Mouse (Mus musculus) ES-CJ7 (cell line): ENCODE results near the gene Ppm1b.

ENCODE experiments used
- DNase-seq: peaks from one replicate; pipeline ENCODE4 v3.0.0; 2011; ENCODE audit warnings: low read depth, low spot score

Gene Ppm1b

DNA sequence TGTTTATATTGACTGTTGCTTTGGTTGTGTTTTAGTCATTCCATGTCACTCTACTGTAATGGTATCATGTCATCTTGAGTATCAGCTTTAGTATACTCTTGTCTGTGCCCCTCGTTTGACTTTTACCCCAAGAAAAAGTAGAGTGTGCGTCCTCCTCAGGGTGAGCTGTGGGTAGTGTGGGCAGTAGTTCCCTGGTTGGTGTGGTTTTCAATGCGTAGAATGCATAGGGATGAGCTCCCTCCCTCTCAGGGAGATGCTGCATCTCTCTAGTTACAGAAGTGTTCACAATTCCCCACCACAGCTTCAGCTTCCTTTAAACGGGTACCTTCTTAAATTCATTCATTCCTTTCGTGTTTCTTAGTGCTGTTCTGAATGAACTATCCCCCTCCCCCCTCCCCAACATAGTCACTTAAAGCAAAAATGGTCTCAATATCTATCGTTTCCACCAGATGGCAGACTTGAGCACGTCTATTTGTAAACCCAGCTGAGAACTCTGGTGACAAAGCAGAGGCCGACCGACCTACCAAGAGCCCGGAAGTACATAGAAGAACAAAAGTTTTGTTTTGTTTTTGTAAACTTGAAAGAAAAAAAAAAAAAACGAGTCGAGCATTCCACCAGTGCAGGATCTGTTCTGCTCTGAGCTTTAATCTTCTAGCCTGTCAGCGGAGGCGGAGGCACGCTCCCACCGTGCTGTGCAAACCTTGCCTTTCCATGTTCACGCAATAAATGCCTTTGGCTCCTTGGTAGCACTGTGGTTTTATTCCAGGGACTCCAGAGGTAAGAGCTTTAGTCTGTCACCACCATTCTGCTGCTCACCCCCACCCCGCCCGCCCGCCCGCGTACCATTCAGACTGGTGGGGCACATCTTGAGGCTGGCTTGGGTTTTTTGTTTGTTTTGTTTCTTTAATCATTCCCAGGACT lies 67.0 kb downstream of the Ppm1b start:
- DNase-seq = peak; percentile 90

DNA sequence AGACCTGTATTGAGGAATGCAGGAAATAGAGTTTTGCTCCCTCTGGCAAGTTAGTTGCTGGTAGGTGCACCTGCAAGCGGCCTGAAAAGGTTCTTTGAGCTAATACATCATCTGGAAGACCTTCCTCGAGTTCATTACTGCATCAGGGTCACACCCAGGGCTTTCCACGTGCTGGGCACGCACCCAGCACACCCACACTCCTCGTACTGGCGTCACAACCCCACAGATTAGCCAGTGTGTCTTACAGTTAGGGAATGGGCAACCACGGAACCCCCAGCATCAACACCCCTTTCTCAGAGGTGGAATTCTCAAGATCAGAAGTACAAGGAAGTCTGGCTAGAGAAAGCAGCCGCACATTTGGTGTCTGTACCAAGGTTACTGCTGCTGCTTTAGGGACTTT lies 67.7 kb downstream of the Ppm1b start:
- no peak for DNase-seq

DNA sequence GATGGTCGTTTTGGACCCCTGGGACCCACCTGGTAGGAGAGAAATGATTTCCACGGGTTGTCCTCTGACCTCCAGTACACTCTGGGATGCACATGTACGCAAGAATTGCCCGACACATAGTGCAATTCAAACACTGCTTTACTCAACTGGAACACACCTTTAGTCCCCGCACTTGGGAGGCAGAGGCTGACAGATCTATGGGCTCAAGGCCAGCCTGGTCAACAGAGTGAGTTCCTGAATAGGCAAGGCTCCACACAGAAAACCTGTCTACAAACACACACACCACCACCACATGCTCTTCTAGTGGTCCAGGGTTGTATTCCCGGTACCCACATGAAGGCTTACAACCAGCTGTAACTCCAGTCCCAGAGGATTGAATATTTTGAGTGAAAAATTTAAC lies 68.6 kb downstream of the Ppm1b start:
- DNase-seq = no peak

DNA sequence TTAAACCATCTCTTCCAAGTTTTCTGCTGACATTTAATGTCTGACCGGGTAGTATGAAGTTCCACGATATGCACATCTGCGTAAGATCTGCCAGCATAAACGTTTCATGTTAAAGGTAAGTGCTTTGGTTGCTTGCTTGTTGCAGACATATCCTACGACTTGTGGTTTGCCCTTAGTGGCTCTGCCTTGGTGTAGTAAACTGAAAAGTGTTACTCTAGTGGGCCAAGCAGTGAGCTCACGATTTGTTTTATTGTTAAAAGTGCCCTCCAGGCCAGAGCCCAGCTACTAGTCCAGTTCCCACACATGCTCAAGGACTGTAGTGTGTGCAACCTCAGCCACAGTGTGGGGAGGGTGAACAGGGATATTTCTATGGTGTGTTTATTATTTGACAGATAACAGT lies 69.9 kb downstream of the Ppm1b start:
- DNase-seq = no peak

DNA sequence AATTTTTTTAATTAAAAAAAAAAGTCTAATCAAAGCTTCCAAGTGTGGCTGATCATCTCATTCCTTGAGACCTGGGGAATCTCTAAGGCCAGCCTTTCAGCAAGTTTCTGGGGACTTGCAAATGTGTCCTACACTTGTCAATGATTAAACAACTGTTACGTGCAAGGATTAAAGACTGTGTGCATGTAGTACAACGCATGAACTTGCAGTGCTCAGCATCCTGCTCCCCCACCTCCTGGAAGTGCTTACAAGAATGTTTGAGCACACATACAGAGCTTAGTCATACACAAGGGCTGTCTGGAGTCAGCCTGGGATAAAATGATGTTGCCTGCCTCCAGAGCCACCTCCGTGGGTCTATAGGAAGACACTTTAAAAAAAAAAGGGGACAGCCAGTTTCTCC lies 70.7 kb downstream of the Ppm1b start:
- no peak for DNase-seq

DNA sequence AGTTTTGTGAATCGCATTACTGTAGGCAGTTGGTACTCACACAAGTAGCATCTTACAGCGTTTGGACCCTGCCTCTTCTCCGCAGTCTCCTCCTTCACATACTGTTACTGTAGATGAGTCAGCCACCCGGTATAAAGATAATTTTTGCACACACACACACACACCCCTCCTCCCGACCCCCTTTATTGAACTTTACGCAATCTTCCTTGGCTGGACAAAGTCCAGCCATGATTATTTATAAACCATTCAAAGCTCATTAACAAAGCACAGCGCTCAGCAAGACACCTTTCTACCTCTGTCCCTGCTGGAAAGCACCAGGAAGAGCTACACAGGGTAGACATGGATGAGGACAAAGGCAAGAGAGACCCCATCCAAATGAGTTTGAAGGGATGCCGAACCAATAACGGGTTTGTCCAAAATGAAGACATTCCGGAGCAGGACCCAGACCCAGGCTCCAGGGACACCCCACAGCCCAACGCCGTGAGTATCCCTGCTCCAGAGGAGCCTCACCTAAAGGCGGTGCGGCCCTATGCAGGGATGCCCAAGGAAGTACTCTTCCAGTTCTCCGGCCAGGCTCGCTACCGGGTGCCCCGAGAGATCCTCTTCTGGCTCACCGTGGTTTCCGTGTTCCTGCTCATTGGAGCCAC lies 71.7 kb downstream of the Ppm1b start, which contains the start of gene Slc3a1:
Slc3a1 (plus strand) TSS at position 284 of the 647 bp plus-strand sequence.
- no peak for DNase-seq

DNA sequence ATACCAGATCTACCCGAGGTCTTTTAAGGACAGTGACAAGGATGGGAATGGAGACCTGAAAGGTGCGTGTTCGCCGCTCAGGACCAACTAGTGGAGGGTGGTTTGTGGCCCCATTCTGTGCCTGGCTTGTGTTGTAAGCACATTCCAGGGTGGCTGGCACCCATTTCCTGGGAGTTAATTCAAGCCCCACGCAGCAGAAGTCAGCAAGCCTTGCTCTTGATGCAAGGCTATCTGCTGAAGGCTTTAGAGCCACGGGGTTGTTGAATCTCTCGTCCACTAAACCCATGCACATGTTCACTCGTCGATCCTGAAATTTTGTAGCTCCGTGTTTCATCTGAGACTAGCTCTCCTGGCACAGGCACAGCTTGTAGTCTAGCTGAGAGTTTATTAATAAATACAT lies 72.3 kb downstream of the Ppm1b start:
- DNase-seq = no peak

DNA sequence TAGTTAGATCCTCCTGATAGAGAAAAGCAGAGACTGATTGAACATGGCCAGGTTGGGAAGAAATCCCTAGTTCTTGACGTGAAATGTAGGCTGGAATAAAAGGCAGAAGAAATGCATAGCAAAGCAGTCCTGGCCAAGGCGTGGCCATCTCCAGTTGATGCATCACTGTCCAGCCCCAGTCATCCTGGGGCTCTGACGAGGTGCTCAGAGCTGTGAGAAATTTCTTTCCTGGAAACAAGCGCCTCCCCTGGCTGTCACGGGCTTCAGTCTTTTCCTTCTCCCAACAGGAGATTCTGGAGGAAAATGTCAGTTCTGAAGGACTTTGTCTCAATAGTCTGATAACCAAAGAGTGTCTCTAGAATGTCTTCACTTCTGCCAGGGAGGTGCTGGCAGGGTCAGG lies 74.1 kb downstream of the Ppm1b start:
- DNase-seq = no peak

DNA sequence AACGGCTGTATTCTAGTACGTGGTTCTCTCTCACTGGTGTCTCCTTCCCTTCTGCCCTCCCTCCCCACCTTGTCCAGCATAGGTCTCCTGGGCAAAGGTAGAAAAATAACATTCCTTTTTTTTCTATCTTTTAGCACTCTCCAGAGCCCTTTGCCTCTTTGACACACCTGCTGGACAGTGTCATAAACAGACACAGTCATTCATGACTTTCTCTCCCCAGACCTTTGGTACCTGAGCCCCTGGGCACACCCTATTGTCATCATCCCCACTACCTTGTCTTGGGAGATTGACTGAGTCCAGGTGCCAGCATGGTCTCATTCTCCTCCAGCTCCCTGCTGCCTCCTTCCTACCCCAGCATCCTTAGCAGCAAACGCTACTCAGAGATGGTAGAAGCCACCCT lies 76.5 kb downstream of the Ppm1b start:
- DNase-seq = no peak

DNA sequence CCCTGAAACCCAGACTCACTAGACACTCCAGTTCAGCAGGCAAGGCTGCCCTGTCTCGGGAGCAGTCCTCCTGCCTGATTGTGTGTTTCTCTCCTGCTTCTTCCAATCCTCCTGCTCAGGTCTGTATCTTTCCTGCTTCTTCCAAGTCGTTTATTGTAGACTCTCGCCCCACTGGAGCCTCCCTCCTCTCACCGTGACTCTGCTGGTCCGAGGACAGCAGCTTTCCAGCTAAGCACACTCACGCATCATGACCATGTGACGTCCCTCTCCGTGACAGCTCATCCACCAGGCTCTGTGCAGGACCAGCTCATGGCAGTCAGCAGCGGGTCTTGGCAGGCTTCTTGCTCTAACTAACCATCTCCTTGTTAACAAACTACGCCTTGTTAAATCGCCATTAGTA lies 77.5 kb downstream of the Ppm1b start:
- DNase-seq = no peak

DNA sequence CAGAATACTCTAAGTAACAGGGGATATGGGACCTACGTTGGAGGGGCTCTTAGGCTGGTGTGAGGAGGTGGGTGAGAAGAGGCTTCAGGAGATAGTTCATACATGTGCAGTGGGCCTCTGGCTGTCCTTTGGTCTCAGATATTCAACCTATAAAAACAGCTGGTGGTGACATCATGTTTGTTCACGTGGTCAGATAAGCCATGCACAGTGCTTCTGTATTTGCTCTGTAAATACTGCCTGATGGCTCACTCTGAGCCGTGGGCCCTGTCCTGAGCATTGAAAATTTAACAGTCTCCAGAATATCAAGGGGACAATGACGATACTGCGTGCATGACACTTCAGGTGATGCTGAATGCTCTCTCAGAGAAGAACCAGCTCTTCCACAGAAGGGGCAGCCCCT lies 81.3 kb downstream of the Ppm1b start:
- DNase-seq = no peak

DNA sequence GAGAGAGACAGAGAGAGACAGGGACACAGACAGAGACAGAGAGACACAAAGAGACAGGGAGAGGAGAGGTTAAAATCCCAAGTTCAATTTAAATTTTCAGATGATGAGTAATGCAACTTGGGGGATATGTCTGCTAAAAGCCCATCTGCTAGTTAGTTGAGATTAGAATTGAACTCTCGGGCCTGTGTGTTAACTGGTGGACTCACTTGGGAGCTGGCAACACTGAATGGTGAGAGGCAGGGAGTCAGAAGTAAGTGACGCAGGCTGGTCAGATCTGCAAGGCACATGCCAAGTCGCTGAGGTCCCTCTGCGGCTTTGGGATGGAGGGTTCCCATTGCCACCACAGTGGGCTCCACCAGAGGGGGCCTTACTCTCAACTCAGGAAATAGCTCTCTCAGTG lies 81.8 kb downstream of the Ppm1b start:
- no peak for DNase-seq

DNA sequence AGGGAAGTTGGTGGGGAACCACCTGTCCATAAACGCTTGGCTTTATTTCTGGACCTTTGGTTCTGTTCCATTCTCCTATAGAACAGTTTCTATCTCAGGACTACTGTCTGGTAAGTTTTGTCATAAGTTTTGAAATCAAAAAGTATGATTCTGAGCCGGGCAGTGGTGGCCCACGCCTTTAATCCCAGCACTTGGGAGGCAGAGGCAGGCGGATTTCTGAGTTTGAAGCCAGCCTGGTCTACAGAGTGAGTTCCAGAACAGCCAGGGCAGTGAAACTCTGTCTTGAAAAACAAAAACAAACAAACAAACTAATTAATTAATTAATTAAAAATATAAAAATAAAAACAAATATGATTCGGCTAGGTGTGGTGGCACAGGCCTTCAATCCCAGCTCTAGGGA lies 82.2 kb downstream of the Ppm1b start:
- DNase-seq = no peak

DNA sequence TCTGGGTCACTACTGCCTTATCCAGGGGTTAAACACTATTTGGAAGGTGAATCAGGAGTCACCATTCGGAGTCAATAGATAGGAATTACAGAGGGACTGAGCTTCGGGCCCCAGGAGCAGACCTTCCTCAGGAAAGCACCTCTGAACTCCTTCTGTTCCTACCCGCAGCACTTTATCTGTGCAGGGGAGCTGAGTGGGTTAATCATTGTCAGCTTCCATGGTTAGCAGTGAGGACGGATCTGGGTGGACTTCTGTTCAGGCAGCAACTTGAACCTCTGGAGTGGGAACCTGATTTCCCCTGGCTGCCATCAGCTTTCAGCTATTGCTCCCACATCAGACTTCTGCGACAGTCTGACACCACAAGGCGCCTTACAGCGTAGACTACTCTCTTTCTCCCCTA lies 84.4 kb downstream of the Ppm1b start:
- no peak for DNase-seq

DNA sequence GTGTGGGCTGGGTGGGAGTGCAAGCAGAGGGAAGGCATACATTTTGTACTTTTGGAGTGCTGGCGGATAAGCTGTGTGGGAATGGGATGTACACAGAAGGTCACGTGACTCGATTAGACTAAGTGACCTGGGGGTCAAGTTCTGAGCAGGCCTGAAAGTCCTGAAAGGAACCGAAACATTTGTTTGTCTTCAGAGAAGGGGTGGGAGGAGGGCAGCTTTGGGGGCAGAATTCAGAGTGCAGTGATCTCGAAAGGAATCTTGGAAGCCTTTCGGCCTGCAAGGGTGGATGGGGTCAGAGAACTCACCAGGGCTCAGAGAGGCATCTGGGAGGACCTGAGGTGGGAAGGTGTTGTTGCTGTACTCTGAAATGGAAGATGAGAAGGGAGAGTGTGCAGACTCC lies 85.9 kb downstream of the Ppm1b start:
- no peak for DNase-seq

DNA sequence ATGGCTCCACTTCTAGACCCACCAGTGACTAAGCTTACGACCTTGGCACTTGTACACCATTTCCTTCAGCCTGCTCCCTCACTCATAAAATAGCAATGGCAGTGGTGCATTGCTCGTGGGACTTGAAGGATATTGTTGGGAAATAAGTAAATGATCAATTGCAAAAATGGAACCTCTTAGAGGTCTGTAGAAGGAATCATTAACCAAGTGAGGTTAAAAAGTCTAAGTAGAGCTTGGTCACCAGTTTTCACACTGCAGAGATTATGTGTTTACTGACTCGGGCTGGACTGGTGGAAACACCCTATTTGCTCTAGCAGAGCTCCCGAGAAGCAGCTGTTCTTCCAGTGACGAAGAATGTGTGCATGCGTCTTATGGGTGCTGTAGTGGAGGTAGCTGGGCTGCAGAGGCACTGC lies 86.9 kb downstream of the Ppm1b start:
- no peak for DNase-seq

DNA sequence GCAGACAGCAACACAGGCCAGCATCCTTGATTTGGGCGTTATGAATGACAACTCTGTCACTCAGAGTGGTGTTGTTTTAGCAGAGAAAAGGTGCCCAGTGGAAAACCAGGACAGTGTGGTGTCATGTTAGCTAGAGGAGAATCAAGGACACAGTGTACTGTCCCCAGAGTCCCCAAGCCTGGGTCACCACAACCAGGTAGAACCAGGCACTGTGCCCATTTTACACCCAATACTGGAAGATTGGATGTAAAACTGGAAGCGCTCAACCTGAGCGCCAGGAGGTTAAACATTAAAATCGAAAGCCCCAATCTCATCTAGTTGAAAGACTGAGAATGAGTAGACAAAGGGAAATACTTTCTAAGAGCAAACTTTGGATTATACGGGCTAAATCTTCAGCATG lies 87.9 kb downstream of the Ppm1b start:
- DNase-seq = no peak

DNA sequence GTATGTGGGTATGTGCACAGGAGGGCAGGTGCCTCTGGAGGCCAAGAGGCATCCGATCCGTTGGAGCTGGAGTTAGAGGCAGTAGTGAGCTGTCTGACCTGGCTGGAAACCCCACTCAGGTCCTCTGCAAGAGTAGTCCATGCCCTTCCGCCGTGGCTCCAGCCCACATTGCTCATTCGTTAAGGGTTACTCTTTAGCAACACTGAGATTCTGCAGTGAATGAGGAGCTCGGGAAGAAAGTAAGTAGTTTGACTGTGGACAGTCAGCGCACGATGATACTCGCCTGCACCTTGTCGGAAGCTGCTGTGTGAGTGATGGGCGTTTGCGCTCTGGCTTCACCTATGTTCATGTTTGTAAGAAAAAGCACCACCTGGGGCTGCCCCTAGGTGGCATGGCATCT lies 88.6 kb downstream of the Ppm1b start:
- DNase-seq = peak; percentile 49

DNA sequence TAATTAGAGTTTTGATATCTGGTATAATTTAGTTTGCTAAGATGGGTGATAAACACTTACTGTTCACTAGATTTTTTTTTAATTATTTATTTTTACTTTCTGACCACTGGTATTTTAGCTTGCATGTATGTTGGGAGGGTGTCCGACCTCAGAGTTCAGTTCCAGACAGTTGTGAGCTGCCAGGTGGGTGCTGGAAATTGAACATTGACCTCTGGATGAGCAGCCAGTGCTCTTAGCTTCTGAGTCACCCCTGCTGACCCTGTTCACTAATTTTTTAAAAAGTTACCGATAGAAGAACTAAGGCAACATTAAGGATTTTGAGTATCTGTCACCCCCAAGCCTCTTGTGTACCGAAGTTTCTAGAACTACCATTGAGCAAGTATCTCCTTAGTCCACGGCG lies 91.8 kb downstream of the Ppm1b start:
- no peak for DNase-seq

DNA sequence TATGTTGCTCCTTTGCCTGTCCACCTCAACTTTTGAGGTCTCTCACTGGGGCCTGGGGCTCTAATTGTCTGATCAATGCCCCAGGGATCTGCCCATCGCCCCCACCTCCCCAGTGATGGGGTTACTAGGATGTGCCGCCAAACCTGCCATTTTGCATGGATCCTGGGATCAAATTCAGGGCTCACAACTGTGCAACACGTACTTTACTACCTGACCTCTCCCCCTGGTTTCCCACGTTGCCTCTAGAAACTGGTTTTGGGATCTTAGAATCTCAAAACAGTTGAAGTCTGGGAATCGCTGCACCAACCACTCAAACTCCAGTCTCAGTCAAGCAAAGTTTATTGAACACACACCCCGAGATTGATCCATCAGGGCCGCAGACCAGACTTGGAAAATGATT lies 101.7 kb downstream of the Ppm1b start:
- DNase-seq = no peak

DNA sequence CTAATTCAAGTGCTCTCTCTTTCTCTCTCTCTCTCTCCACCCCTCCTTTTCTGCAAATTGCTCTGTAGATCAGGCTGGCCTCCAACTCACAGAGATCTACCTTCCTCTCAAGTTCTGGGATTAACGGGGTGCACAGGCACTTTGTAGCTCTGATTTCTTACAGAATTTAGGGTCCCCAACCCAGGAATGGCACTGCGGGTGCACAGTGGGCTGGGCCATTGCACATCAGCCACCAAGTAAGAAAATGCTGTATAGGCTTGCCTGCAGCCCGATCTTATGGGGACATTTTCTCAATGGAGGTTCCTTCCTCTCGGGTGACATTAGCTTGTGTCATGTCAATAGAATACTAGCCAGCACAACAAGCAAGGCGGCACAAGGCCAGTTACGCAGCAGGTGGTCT lies 102.6 kb downstream of the Ppm1b start:
- no peak for DNase-seq

DNA sequence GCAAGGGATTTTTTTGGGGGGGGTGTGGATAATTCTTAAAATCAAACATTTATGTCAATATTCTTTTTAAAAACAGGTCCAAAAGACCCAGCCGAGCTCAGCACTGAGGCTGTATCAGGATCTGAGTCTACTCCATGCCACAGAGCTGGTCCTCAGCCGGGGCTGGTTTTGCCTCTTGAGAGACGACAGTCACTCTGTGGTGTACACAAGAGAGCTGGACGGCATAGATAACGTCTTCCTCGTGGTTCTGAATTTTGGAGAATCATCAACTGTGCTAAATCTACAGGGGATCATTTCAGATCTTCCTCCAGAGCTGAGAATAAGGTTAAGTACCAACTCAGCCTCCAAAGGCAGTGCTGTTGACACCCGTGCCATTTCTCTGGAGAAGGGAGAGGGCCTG lies 107.0 kb downstream of the Ppm1b start:
- DNase-seq = no peak

DNA sequence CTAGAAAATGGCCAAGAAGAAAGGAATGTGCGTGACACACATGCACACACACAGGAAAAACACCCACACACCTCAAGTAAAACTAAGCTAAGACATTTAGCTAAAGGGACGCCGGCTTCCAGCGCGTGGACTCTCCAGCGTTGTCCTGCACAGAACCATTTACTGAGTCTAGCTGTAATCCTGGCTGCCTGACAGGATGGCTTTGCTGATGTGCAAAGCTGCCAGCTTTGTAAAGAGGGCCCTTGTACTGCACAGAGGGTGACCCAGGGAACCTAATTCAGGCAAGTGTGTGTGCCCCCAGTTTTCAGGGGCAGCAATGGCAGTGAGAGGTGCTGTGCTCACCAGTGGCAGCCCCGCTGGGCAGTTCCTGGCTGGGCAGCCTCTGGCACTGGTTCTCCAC lies 110.8 kb downstream of the Ppm1b start:
- DNase-seq = no peak
